Mouse (Mus musculus) 3T3-L1 (cell line): ENCODE data around the gene Chl1.

ENCODE experiments used
- DNase-seq: peaks from one replicate; pipeline ENCODE4 v3.0.0-alpha.2; 2015; ENCODE audit warnings: low read depth, low spot score

The Chl1 gene

GRCm38 (mm10) chr6:103795241-103795640 lies 284.9 kb downstream of the Chl1 start:
- DNase-seq: no peak
